Mouse (Mus musculus) lung, postnatal 0 days (tissue): ENCODE results near the gene Cd47.

Experiments used
- CTCF ChIP-seq: IDR thresholded peaks from 2 replicates; pipeline ENCODE4 v1.5.1; 2016; ENCODE audit warnings: antibody characterized with exemption, mild to moderate bottlenecking
- EP300 ChIP-seq: IDR thresholded peaks from 2 replicates; pipeline ENCODE4 v1.6.1; 2016; ENCODE audit warnings: antibody characterized with exemption, mild to moderate bottlenecking, control low read depth

GRCm38 (mm10) chr16:49857504-49858160 is 57.3 kb downstream of the Cd47 start:
- no peak for TF ChIP-seq CTCF
- TF ChIP-seq EP300 = no peak
